Mouse (Mus musculus) forebrain, embryonic 16.5 days (tissue): Measurements from ENCODE around the gene Mxi1. TPM values are rescaled to one million over a fixed set of nuclear protein-coding genes. Genes with fewer than 3 reads are reported as not detected.

ENCODE experiments used
- ATAC-seq: fragments of 200-750 bp; cut with Nextera tagmentation; 2 replicates; pipeline ENCODE4 v1.8.0; 2017; ENCODE audit warnings: mild to moderate bottlenecking, moderate library complexity
- H3K27ac ChIP-seq: fragments of 300-500 bp; sonication (generic); 2 replicates; pipeline ENCODE4 v1.5.1; 2014; ENCODE audit warnings: low read length, control low read depth
- H3K27me3 ChIP-seq: fragments of 300-500 bp; sonication (generic); replicated peaks from 2 replicates; pipeline ENCODE4 v1.6.1; 2014; ENCODE audit warnings: low read length; ENCODE audit not compliant: control insufficient read depth, insufficient read depth
- H3K36me3 ChIP-seq: fragments of 300-500 bp; sonication (generic); 2 replicates; pipeline ENCODE4 v1.6.1; 2014; ENCODE audit not compliant: control insufficient read depth, insufficient read depth
- H3K4me1 ChIP-seq: fragments of 300-500 bp; sonication (generic); replicated peaks from 2 replicates; pipeline ENCODE4 v1.6.1; 2014; ENCODE audit warnings: low read length; ENCODE audit not compliant: control insufficient read depth, insufficient read depth
- H3K4me2 ChIP-seq: fragments of 300-500 bp; sonication (generic); 2 replicates; pipeline ENCODE4 v1.6.1; 2014; ENCODE audit warnings: mild to moderate bottlenecking, low read length, control low read depth
- H3K4me3 ChIP-seq: fragments of 300-500 bp; sonication (generic); replicated peaks from 2 replicates; pipeline ENCODE4 v1.5.1; 2014; ENCODE audit warnings: mild to moderate bottlenecking, low read length, control low read depth
- H3K9ac ChIP-seq: fragments of 300-500 bp; sonication (generic); replicated peaks from 2 replicates; pipeline ENCODE4 v1.6.1; 2014; ENCODE audit warnings: low read depth, low read length, control low read depth
- H3K9me3 ChIP-seq: fragments of 300-500 bp; sonication (generic); 2 replicates; pipeline ENCODE4 v1.6.1; 2016; ENCODE audit warnings: low read length; ENCODE audit not compliant: control insufficient read depth
- WGBS: fragments of 180-500 bp; shearing (Covaris S2); extraction: QIAGEN DNeasy Blood & Tissue Kit; methylation state at CpG from one replicate; pipeline ENCODE4 v1.1.7; 2014; 5-methylcytosine and 5-hydroxymethylcytosine counted together
- polyA plus RNA-seq: library from polyadenylated mRNA; unstranded; fragments of >200 nt; fragmentation: Nextera tagmentation; extraction: Ambion mirVana; gene quantifications from 2 replicates; pipeline ENCODE4 v1.2.1, GENCODE M21; 2015

The Mxi1 gene
- polyA plus RNA-seq, 1 experiment from 2014 or later = 46.7 TPM

DNA sequence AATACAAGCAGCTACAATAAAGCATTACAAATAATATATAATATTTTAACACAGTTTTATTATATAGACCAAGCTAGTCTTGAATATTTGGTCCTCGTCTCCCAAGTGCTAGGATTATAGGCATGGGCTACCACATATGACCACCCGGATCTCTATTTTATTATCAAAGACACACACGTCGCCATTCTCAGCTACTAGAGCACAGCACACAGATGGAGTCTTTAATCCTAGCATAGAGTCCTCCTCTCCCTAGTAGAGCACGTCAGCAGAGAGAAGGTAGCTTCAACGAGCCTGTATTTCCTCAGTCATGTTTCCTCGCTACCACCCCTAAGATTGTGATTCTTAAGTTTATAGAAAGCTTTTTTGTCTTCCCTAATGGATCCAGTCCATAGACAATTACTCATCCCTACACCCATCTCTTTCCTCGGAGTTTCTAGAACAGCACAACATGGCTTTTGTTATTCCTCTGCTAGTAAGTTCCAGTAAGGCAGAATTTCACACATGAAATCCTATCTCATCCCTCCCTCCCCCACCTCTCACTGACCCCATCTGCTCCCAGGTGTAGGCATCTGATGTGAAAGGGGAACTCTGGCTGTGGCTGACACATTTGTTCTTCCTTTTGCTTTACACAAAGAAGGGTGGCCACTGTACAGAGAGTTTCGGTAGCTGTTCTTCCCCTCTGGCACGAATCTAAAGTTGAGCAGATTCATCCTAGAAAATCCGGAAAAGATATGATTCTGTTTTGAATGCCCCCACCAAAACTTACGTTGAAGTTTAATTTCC lies 87.3 kb downstream of the Mxi1 start:
- no peaks in the 10 kb centered on the region for H3K4me1 ChIP-seq
- ATAC-seq = no peak
- no peaks in the 10 kb centered on the region for H3K36me3 ChIP-seq
- WGBS = 86% methylated on average over 12 of the region's 12 CpGs
- no peak overlapping the region for H3K9ac ChIP-seq
- no peak overlapping the region for H3K4me3 ChIP-seq
- no peak overlapping the region for H3K4me2 ChIP-seq
- H3K9me3 ChIP-seq = no peaks in the 10 kb centered on the region
- H3K27me3 ChIP-seq = no peaks in the 10 kb centered on the region
- no peak overlapping the region for H3K27ac ChIP-seq

DNA sequence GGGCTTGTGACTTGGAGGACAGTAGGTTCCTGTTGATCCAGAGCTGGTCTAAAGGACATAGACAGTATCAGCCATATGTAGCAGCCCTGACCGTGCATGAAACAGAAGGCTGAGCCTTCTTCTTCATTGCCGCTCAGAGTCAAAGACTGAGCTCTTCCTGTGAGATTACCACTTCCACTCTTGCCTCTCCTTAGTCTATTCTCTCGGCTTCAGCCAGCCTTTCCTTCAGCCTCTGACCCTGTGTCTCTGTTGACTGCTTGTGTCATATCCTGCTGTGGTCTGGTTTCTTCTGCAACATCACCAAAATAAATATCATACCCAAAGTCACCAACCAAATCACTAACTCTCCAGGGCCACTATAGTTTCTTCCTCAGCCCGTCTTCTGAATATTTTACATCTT lies 88.9 kb downstream of the Mxi1 start:
- no peaks in the 10 kb centered on the region for H3K9me3 ChIP-seq
- H3K4me1 ChIP-seq = no peaks in the 10 kb centered on the region
- no peaks in the 10 kb centered on the region for H3K27me3 ChIP-seq
- no peak overlapping the region for H3K4me3 ChIP-seq
- no peak for ATAC-seq
- H3K4me2 ChIP-seq = no peak overlapping the region
- H3K36me3 ChIP-seq = no peaks in the 10 kb centered on the region
- no peak overlapping the region for H3K9ac ChIP-seq
- H3K27ac ChIP-seq = no peak overlapping the region
- WGBS = 90% methylated on average over 4 of the region's 4 CpGs

DNA sequence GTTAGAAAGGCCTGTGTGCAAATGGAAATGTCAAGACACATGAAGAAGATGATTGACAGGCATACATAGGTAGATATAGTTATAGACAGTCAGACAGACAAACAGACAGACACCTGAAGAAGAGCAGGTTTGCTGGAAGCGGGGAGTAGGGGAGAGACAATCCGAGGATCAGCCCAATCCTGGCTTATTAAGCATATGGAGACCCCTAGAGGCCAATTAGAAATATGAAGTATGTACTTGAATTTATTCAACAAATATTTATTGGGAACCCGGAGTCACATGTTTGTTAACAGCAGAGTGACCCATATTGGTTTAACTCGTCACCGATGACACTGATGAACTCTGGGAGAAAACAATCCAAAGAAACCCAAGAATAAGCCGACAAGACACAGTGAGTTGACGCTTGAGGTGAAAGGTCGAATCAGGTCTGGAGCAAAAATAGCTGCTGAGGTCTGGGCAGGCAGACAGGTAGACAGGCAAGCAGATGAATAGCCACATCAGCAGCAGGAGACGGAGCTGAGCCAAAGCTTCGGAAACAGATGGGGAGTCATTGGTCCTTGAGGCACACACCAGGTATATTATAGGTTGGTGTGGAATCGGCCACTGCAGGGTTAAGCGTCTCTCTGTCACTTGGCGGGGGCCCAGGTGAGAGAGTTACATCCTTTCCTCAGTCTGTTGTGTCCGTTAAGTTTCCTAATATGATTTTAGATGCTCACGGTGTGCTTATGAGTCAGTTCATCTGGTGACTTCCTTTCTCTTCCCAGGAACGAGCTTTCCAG lies 90.2 kb downstream of the Mxi1 start:
- 88% methylated on average over 16 of the region's 16 CpGs for WGBS
- H3K4me1 ChIP-seq = no peaks in the 10 kb centered on the region

DNA sequence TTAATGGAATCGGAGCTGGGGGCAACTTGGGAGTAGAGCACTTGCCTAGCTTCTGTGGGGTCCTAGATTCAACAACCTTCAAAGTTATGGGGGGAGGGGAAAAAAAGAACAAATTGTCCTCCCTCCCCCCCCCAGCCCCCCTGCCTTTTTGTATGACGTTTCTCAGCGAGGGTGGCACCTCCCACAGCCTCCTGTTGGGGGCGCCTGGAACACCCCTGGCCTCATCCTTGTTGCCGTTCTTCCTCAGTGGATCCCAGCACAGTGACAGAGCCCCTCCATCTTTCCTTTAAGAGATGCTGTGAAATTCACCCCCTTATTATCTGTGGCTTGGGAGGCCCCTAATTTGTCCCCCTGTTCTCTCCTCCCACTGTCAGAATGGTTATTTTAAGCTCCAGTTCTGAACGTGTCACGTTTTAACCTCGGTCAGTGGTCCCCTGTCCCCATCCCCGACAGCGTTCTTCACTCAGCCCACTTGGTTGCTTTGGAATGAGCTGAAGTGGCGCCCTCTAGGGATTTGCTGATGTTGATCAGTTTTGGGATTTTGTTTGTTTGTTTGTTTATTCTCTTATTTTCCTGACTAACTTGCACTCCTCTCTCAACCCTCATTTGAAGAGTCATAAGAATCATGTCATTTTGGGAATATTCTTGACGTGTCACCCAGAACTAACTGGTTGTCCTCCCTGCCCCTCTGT lies 92.6 kb downstream of the Mxi1 start:
- WGBS = 58% methylated on average over 12 of the region's 12 CpGs
- Histone ChIP-seq H3K9ac (no peak overlapping the region), H3K4me2 (no peak overlapping the region), H3K36me3 (no peaks in the 10 kb centered on the region), H3K4me3 (no peak overlapping the region), H3K27ac (no peak overlapping the region), H3K27me3 (no peaks in the 10 kb centered on the region), H3K4me1 (no peaks in the 10 kb centered on the region), H3K9me3 (no peaks in the 10 kb centered on the region)
- no peak for ATAC-seq

More for the DNA sequence above, 90.2 kb downstream of the Mxi1 start:
- no peaks in the 10 kb centered on the region for H3K36me3 ChIP-seq
- no peak overlapping the region for H3K27ac ChIP-seq
- H3K4me2 ChIP-seq = no peak overlapping the region
- H3K9ac ChIP-seq = no peak overlapping the region
- ATAC-seq = no peak
- no peaks in the 10 kb centered on the region for H3K9me3 ChIP-seq
- H3K4me3 ChIP-seq = no peak overlapping the region
- no peaks in the 10 kb centered on the region for H3K27me3 ChIP-seq

DNA sequence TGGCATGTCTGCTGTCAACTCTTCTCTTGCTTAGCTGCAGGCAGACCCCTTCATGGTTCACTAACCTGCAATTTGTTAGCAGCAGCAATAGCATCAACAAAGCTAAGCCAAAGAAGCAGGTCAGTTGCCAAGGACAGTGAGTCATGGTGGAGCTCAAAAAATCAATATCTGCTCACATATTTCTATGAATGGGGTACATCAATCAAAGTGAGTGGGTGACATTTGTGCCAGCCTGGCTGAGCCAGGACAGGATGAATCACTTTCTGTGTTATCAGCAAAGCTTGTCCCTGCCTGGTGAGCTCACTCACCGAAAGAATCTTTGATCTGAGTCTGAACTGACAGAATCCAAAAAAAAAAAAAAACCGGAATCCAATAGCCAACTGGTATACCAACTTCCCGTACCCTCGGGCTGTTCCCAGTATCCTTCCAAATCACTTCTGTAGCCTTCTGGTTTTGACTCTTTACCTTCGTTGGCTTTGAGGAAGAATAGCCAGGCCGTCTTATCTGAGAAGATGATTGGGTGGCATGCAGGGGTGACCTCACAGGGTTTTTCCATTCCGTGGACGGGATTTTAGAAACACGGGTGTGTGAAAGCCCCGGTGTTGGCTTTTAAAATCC lies 94.0 kb downstream of the Mxi1 start:
- H3K9me3 ChIP-seq = no peaks in the 10 kb centered on the region
- no peak overlapping the region for H3K27ac ChIP-seq
- WGBS = 94% methylated on average over 10 of the region's 10 CpGs
- H3K4me1 ChIP-seq = no peaks in the 10 kb centered on the region
- ATAC-seq = no peak
- H3K36me3 ChIP-seq = no peaks in the 10 kb centered on the region
- H3K4me3 ChIP-seq = no peak overlapping the region
- H3K9ac ChIP-seq = no peak overlapping the region
- no peaks in the 10 kb centered on the region for H3K27me3 ChIP-seq
- no peak overlapping the region for H3K4me2 ChIP-seq

DNA sequence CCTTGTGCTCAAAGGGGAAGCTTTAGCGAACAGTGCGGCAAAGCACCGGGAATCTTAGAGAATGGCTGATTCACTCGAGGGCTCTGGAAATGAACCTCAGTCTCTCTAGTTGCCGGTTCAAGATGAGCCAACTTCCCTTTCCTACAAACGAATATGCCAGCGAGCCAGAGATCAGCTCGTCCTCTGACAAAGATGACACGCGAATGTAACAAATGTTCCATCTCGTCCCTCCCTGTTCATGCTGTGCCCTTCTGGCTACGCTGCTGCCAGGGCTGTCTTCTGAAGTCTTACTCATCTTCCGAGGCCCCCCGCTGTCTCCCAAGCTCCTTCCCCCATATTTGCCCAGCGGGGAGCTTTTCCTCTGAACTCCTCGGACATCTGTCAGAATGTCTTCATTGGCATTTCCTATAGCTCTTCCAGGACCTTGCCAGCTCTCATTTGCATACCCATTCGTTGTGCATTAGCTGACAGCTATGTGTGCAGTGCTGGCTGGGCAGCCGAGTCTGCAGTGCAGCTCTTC lies 94.6 kb downstream of the Mxi1 start:
- no peak for ATAC-seq
- no peaks in the 10 kb centered on the region for H3K4me1 ChIP-seq
- no peaks in the 10 kb centered on the region for H3K27me3 ChIP-seq
- no peak overlapping the region for H3K4me2 ChIP-seq
- H3K27ac ChIP-seq = no peak overlapping the region
- H3K4me3 ChIP-seq = no peak overlapping the region
- H3K9ac ChIP-seq = no peak overlapping the region
- WGBS = 75% methylated on average over 18 of the region's 18 CpGs
- H3K36me3 ChIP-seq = no peaks in the 10 kb centered on the region
- H3K9me3 ChIP-seq = no peaks in the 10 kb centered on the region

DNA sequence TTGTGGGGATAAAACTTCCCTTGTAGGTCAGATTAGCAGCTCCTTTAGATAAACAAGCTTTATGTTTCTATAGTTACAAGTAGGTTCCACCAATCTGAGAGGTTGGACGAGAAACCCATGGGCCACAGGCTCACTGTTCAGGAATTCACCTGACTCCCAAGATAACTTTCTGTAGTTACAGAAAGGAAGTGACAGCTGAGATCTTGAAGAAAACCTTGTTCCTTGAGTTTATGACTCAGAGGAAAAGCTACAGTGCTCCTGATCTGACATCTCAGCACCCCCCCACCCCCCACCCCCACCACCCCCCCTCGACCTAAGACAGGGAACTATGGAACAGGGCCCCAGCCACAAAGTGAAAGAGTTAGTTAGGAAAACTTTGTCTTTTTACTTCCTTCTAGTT lies 95.5 kb downstream of the Mxi1 start:
- WGBS = 74% methylated on average over 2 of the region's 2 CpGs
- no peak overlapping the region for H3K27ac ChIP-seq
- no peak for ATAC-seq
- H3K4me2 ChIP-seq = no peak overlapping the region
- no peaks in the 10 kb centered on the region for H3K9me3 ChIP-seq
- H3K36me3 ChIP-seq = no peaks in the 10 kb centered on the region
- H3K27me3 ChIP-seq = no peaks in the 10 kb centered on the region
- no peak overlapping the region for H3K4me3 ChIP-seq
- no peak overlapping the region for H3K9ac ChIP-seq
- H3K4me1 ChIP-seq = no peaks in the 10 kb centered on the region

DNA sequence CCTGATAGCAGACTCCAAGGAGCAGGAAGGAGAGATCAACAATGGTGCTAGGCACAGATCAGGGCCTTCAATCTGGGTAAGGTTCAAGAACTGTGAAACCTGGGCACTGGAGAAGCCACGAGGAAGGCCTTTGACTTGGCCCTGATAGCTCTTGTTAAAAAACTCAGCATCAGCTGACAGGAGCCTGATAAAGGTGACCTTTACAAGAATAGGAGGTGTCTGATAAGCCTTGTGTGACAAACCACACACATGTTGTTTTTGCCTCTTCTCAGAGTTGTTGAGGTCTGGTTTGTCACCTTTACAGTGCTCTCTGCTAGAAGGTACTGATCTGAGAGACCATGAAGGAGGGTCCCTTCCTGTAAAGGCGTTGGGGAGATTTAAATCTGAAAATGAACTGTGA lies 97.0 kb downstream of the Mxi1 start:
- Histone ChIP-seq H3K27ac (no peak overlapping the region), H3K36me3 (no peaks in the 10 kb centered on the region), H3K9me3 (no peaks in the 10 kb centered on the region), H3K27me3 (no peaks in the 10 kb centered on the region), H3K4me2 (no peak overlapping the region), H3K9ac (no peak overlapping the region), H3K4me3 (no peak overlapping the region), H3K4me1 (0 out of 2 replicates have a peak, but pooled peaks cover 3% of the 10 kb centered on the region)
- 78% methylated on average over 2 of the region's 2 CpGs for WGBS
- ATAC-seq = no peak

DNA sequence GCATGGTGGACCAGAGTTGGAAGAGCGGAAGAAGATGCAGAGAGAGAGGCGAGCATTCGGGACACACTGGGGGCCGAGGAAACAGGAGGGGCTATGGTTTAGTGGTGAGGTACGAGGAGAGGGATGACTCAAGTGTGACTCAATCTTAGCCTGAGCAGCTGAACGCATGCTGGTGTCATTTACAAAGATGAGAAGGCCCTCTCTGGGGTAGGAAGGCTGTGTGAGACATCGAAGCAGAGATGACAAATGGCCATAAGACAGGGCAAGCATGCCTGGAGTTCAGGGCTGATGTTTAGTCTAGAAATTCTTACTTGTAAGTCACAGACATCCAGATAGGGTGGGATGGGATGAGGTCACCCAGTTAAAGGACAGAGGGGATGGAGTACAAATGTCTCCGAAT lies 98.1 kb downstream of the Mxi1 start:
- H3K4me3 ChIP-seq = no peak overlapping the region
- H3K4me2 ChIP-seq = no peak overlapping the region
- no peak overlapping the region for H3K9ac ChIP-seq
- H3K36me3 ChIP-seq = no peaks in the 10 kb centered on the region
- no peak overlapping the region for H3K27ac ChIP-seq
- WGBS = 92% methylated on average over 8 of the region's 8 CpGs
- ATAC-seq = no peak
- 0 out of 2 replicates have a peak, but pooled peaks cover 3% of the 10 kb centered on the region for H3K4me1 ChIP-seq
- H3K27me3 ChIP-seq = no peaks in the 10 kb centered on the region
- no peaks in the 10 kb centered on the region for H3K9me3 ChIP-seq
